Mouse (Mus musculus) cortical plate, adult 2 months (tissue): ENCODE results near the gene Tspan14.

Experiments
- CTCF ChIP-seq: fragments of 200-500 bp; IDR thresholded peaks from 2 replicates; pipeline ENCODE4 v1.5.1; 2011; ENCODE audit warnings: mild to moderate bottlenecking, control low read depth, low read length; ENCODE audit not compliant: insufficient read depth; ENCODE audit errors: extremely low read depth
- POLR2A ChIP-seq: fragments of 200-500 bp; IDR thresholded peaks from 2 replicates; pipeline ENCODE4 v1.6.1; 2011; ENCODE audit warnings: mild to moderate bottlenecking, low read length, control low read depth; ENCODE audit not compliant: insufficient read depth; ENCODE audit errors: extremely low read depth

DNA sequence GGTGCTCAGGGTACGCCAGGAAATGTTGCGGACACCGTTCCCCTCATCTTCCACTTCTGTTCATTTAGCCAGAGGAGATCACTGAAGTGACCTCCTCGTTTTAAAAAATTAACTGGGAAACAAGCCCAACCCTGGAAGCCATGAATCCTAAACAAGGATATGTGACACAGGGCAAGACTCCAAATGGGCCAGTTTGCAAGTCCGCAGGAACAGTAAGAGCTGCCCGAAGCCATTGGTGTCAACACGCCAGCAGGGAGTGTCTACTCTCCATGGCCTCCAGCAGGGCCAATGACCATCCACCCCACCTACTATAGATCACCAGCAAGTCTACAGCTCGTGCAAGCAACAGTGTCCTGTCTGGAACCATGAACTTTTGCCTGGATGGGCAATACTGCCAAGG is 60.8 kb downstream of the Tspan14 start:
- TF ChIP-seq CTCF (no peak), POLR2A (no peak)
